Mouse (Mus musculus): Measurements from ENCODE around the gene Fam227a. TPM values are rescaled to one million over a fixed set of nuclear protein-coding genes. Genes with fewer than 3 reads are reported as not detected.

Gene Fam227a
- total RNA-seq, 1 experiment, result 1.2 TPM

- no peak for DNase-seq (ENCODE audit: low read depth, low spot score)
- TF ChIP-seq ZC3H11A (IDR thresholded peaks at IDR 0.05; ENCODE audit: borderline replicate concordance, low read depth, low read length) (no peak), MAFK (IDR thresholded peaks at IDR 0.05; ENCODE audit: insufficient read depth, low read depth, low read length) (no peak), CHD2 (IDR thresholded peaks at IDR 0.05; ENCODE audit: low read depth, low read length) (no peak), HCFC1 (IDR thresholded peaks at IDR 0.05; ENCODE audit: borderline replicate concordance, insufficient read depth, low read length) (no peak), ZNF384 (IDR thresholded peaks at IDR 0.05; ENCODE audit: low read depth, low read length) (no peak)
- Histone ChIP-seq H3K9ac (ENCODE audit: insufficient read depth, low read depth, low read length, poor library complexity, severe bottlenecking) (no peak overlapping the region), H3K36me3 (ENCODE audit: control insufficient read depth, insufficient read depth, low read length, poor library complexity, severe bottlenecking) (no peaks in the 10 kb centered on the region), H3K27ac (ENCODE audit: insufficient read depth, low read depth, low read length, poor library complexity, severe bottlenecking) (no peak overlapping the region), H3K4me1 (ENCODE audit: control insufficient read depth in 2 of 2, insufficient read depth in 2 of 2, low read length in 2 of 2, poor library complexity in 1 of 2) (peaks cover 0 to 2% of the 10 kb centered on the region in 2 experiments; a peak in 1 of 4 replicates), H3K9me3 (ENCODE audit: control insufficient read depth, insufficient read depth, low read depth, low read length) (no peaks in the 10 kb centered on the region), H3K4me3 (ENCODE audit: insufficient read depth in 1 of 2, low read depth in 1 of 2, low read length in 2 of 2, poor library complexity in 1 of 2, severe bottlenecking in 1 of 2) (no peak overlapping the region)
- in situ Hi-C loops (cut with MboI; ENCODE audit: low sequenced_read_pairs in 2 of 2, unreplicated experiment in 2 of 2), result no loop called here
These were observed 10.6 kb downstream of the Fam227a start for GRCm38 (mm10) chr15:79648130-79648529.

- TF ChIP-seq CHD2 (IDR thresholded peaks at IDR 0.05; ENCODE audit: low read depth, low read length), result no peak
- TF ChIP-seq MAFK (IDR thresholded peaks at IDR 0.05; ENCODE audit: insufficient read depth, low read depth, low read length), result no peak
- TF ChIP-seq ZC3H11A (IDR thresholded peaks at IDR 0.05; ENCODE audit: borderline replicate concordance, low read depth, low read length), result no peak
- TF ChIP-seq HCFC1 (IDR thresholded peaks at IDR 0.05; ENCODE audit: borderline replicate concordance, insufficient read depth, low read length), result no peak
- no peak for TF ChIP-seq ZNF384 (IDR thresholded peaks at IDR 0.05; ENCODE audit: low read depth, low read length)
- no peaks in the 10 kb centered on the region for H3K36me3 ChIP-seq (ENCODE audit: control insufficient read depth, insufficient read depth, low read length, poor library complexity, severe bottlenecking)
- H3K9me3 ChIP-seq (ENCODE audit: control insufficient read depth, insufficient read depth, low read depth, low read length), result no peaks in the 10 kb centered on the region
- H3K9ac ChIP-seq (ENCODE audit: insufficient read depth, low read depth, low read length, poor library complexity, severe bottlenecking), result no peak overlapping the region
- H3K4me1 ChIP-seq (ENCODE audit: control insufficient read depth in 2 of 2, insufficient read depth in 2 of 2, low read length in 2 of 2, poor library complexity in 1 of 2), result peaks cover 0 to 4% of the 10 kb centered on the region in 2 experiments; a peak in 1 of 4 replicates
- in situ Hi-C loops (cut with MboI; ENCODE audit: low sequenced_read_pairs in 2 of 2, unreplicated experiment in 2 of 2), result no loop called here
- H3K4me3 ChIP-seq (ENCODE audit: insufficient read depth in 1 of 2, low read depth in 1 of 2, low read length in 2 of 2, poor library complexity in 1 of 2, severe bottlenecking in 1 of 2), result no peak overlapping the region
- no peak overlapping the region for H3K27ac ChIP-seq (ENCODE audit: insufficient read depth, low read depth, low read length, poor library complexity, severe bottlenecking)
- DNase-seq (ENCODE audit: low read depth, low spot score), result no peak
These were observed 13.3 kb downstream of the Fam227a start for GRCm38 (mm10) chr15:79645483-79645882.

GRCm38 (mm10) chr15:79641135-79641817 lies 17.5 kb downstream of the Fam227a start:
- Histone ChIP-seq H3K9me3 (ENCODE audit: control insufficient read depth, insufficient read depth, low read depth, low read length) (no peaks in the 10 kb centered on the region), H3K9ac (ENCODE audit: insufficient read depth, low read depth, low read length, poor library complexity, severe bottlenecking) (no peak overlapping the region), H3K27ac (ENCODE audit: insufficient read depth, low read depth, low read length, poor library complexity, severe bottlenecking) (no peak overlapping the region), H3K36me3 (ENCODE audit: control insufficient read depth, insufficient read depth, low read length, poor library complexity, severe bottlenecking) (no peaks in the 10 kb centered on the region), H3K4me3 (ENCODE audit: insufficient read depth in 1 of 2, low read depth in 1 of 2, low read length in 2 of 2, poor library complexity in 1 of 2, severe bottlenecking in 1 of 2) (no peak overlapping the region), H3K4me1 (ENCODE audit: control insufficient read depth in 2 of 2, insufficient read depth in 2 of 2, low read length in 2 of 2, poor library complexity in 1 of 2) (peaks cover 0 to 2% of the 10 kb centered on the region in 2 experiments; a peak in 1 of 4 replicates)
- TF ChIP-seq CHD2 (IDR thresholded peaks at IDR 0.05; ENCODE audit: low read depth, low read length) (no peak), ZNF384 (IDR thresholded peaks at IDR 0.05; ENCODE audit: low read depth, low read length) (no peak), HCFC1 (IDR thresholded peaks at IDR 0.05; ENCODE audit: borderline replicate concordance, insufficient read depth, low read length) (no peak), ZC3H11A (IDR thresholded peaks at IDR 0.05; ENCODE audit: borderline replicate concordance, low read depth, low read length) (no peak), MAFK (IDR thresholded peaks at IDR 0.05; ENCODE audit: insufficient read depth, low read depth, low read length) (no peak)
- no peak for DNase-seq (ENCODE audit: low read depth, low spot score)
- in situ Hi-C loops (cut with MboI; ENCODE audit: low sequenced_read_pairs in 2 of 2, unreplicated experiment in 2 of 2), result no loop called here

- H3K9ac ChIP-seq (ENCODE audit: insufficient read depth, low read depth, low read length, poor library complexity, severe bottlenecking), result no peak overlapping the region
- no peak for DNase-seq (ENCODE audit: low read depth, low spot score)
- H3K27ac ChIP-seq (ENCODE audit: insufficient read depth, low read depth, low read length, poor library complexity, severe bottlenecking), result no peak overlapping the region
- in situ Hi-C loops (cut with MboI; ENCODE audit: low sequenced_read_pairs in 2 of 2, unreplicated experiment in 2 of 2), result no loop called here
- TF ChIP-seq HCFC1 (IDR thresholded peaks at IDR 0.05; ENCODE audit: borderline replicate concordance, insufficient read depth, low read length), result no peak
- TF ChIP-seq MAFK (IDR thresholded peaks at IDR 0.05; ENCODE audit: insufficient read depth, low read depth, low read length), result no peak
- TF ChIP-seq ZNF384 (IDR thresholded peaks at IDR 0.05; ENCODE audit: low read depth, low read length), result no peak
- H3K36me3 ChIP-seq (ENCODE audit: control insufficient read depth, insufficient read depth, low read length, poor library complexity, severe bottlenecking), result no peaks in the 10 kb centered on the region
- no peaks in the 10 kb centered on the region for H3K9me3 ChIP-seq (ENCODE audit: control insufficient read depth, insufficient read depth, low read depth, low read length)
- H3K4me3 ChIP-seq (ENCODE audit: insufficient read depth in 1 of 2, low read depth in 1 of 2, low read length in 2 of 2, poor library complexity in 1 of 2, severe bottlenecking in 1 of 2), result no peak overlapping the region
- peaks cover 9 to 22% of the 10 kb centered on the region in 2 experiments; a peak in 3 of 4 replicates for H3K4me1 ChIP-seq (ENCODE audit: control insufficient read depth in 2 of 2, insufficient read depth in 2 of 2, low read length in 2 of 2, poor library complexity in 1 of 2)
These were observed 28.3 kb downstream of the Fam227a start for GRCm38 (mm10) chr15:79630471-79630870.

Measured in ES-E14 (cell line).